Mouse (Mus musculus) limb, embryonic 14.5 days (tissue): Measurements from ENCODE around the gene Snrpc. TPM values are rescaled to one million over a fixed set of nuclear protein-coding genes. Genes with fewer than 3 reads are reported as not detected.

Experiments
- ATAC-seq: fragments of 200-750 bp; cut with Nextera tagmentation; 2 replicates; pipeline ENCODE4 v1.8.0; 2017; ENCODE audit warnings: low read depth, moderate number of reproducible peaks, moderate TSS enrichment; ENCODE audit not compliant: low FRiP score
- DNase-seq: peaks from one replicate; pipeline ENCODE4 v3.0.0-alpha.2; 2015; ENCODE audit warnings: low spot score
- H3K27ac ChIP-seq: fragments of 300-500 bp; sonication (generic); replicated peaks from 2 replicates; pipeline ENCODE4 v1.5.1; 2014; ENCODE audit warnings: low read depth, mild to moderate bottlenecking, low read length, moderate library complexity, mixed read lengths
- H3K27me3 ChIP-seq: fragments of 300-500 bp; sonication (generic); 2 replicates; pipeline ENCODE4 v1.6.1; 2014; ENCODE audit warnings: low read length, mixed read lengths; ENCODE audit not compliant: control insufficient read depth, insufficient read depth
- H3K36me3 ChIP-seq: fragments of 300-500 bp; sonication (generic); 2 replicates; pipeline ENCODE4 v1.6.1; 2014; ENCODE audit warnings: mild to moderate bottlenecking, low read length, moderate library complexity, mixed read lengths; ENCODE audit not compliant: control insufficient read depth, insufficient read depth
- H3K4me1 ChIP-seq: fragments of 300-500 bp; sonication (generic); 2 replicates; pipeline ENCODE4 v1.6.1; 2014; ENCODE audit warnings: antibody characterized with exemption, low read length, mixed read lengths; ENCODE audit not compliant: control insufficient read depth, insufficient read depth
- H3K4me2 ChIP-seq: fragments of 300-500 bp; sonication (generic); replicated peaks from 2 replicates; pipeline ENCODE4 v1.6.1; 2014; ENCODE audit warnings: low read depth, mild to moderate bottlenecking, low read length, moderate library complexity; ENCODE audit not compliant: severe bottlenecking
- H3K4me3 ChIP-seq: fragments of 300-500 bp; sonication (generic); replicated peaks from 2 replicates; pipeline ENCODE4 v1.5.1; 2014; ENCODE audit warnings: low read length
- H3K9ac ChIP-seq: fragments of 300-500 bp; sonication (generic); 2 replicates; pipeline ENCODE4 v1.6.1; 2014; ENCODE audit warnings: mild to moderate bottlenecking, low read depth, low read length, moderate library complexity; ENCODE audit not compliant: severe bottlenecking
- H3K9me3 ChIP-seq: fragments of 300-500 bp; sonication (generic); 2 replicates; pipeline ENCODE4 v1.6.1; 2016; ENCODE audit warnings: low read length; ENCODE audit not compliant: control insufficient read depth
- POLR2A ChIP-seq: fragments of 200-500 bp; IDR thresholded peaks from 2 replicates; pipeline ENCODE4 v1.8.0; 2012; ENCODE audit warnings: inconsistent platforms, mild to moderate bottlenecking, moderate library complexity, borderline replicate concordance; ENCODE audit not compliant: insufficient read depth, insufficient read length; ENCODE audit errors: extremely low read depth
- WGBS: fragments of 180-500 bp; shearing (Covaris S2); extraction: QIAGEN DNeasy Blood & Tissue Kit; methylation state at CpG from one replicate; pipeline ENCODE4 v1.1.7; 2014; 5-methylcytosine and 5-hydroxymethylcytosine counted together
- polyA plus RNA-seq, 2 experiments: library from polyadenylated mRNA; depleted of rRNA in 1 of 2; stranded (reverse) in 1 of 2; unstranded in 1 of 2; fragments of >200 nt; fragmentation: Nextera tagmentation in 1 of 2; extraction: Ambion mirVana in 1 of 2; gene quantifications; 2 replicates each; pipeline versions ENCODE4 v1.2.1 to v1.2.3; 2012 to 2014

Gene Snrpc
- polyA plus RNA-seq, 2 experiments = 228 to 286 TPM

- H3K4me2 ChIP-seq = no peak overlapping the region
- TF ChIP-seq POLR2A = no peak
- no peaks in the 10 kb centered on the region for H3K27me3 ChIP-seq
- no peak overlapping the region for H3K4me3 ChIP-seq
- no peak overlapping the region for H3K27ac ChIP-seq
- no peaks in the 10 kb centered on the region for H3K4me1 ChIP-seq
- H3K36me3 ChIP-seq = 0 out of 2 replicates have a peak, but pooled peaks cover 8% of the 10 kb centered on the region
- WGBS = 81% methylated on average over 3 of the region's 3 CpGs
- no peak for DNase-seq
- no peak for ATAC-seq
- H3K9ac ChIP-seq = no peak overlapping the region
- no peaks in the 10 kb centered on the region for H3K9me3 ChIP-seq
These were observed 33.9 kb downstream of the Snrpc start for GRCm38 (mm10) chr17:27871851-27872250.

- H3K4me2 ChIP-seq = no peak overlapping the region
- H3K27ac ChIP-seq = no peak overlapping the region
- ATAC-seq (no peak), DNase-seq (no peak)
- 57% methylated on average over 3 of the region's 3 CpGs for WGBS
- no peak overlapping the region for H3K4me3 ChIP-seq
- H3K9ac ChIP-seq = no peak overlapping the region
- no peaks in the 10 kb centered on the region for H3K27me3 ChIP-seq
- 0 out of 2 replicates have a peak, but pooled peaks cover 15% of the 10 kb centered on the region for H3K36me3 ChIP-seq
- no peaks in the 10 kb centered on the region for H3K4me1 ChIP-seq
- no peak for TF ChIP-seq POLR2A
- H3K9me3 ChIP-seq = no peaks in the 10 kb centered on the region
These were observed 35.6 kb downstream of the Snrpc start for GRCm38 (mm10) chr17:27873583-27873982.

GRCm38 (mm10) chr17:27874510-27874909, 36.6 kb downstream of the Snrpc start:
- no peaks in the 10 kb centered on the region for H3K9me3 ChIP-seq
- no peak for TF ChIP-seq POLR2A
- no peak overlapping the region for H3K4me3 ChIP-seq
- H3K9ac ChIP-seq = no peak overlapping the region
- DNase-seq = no peak
- H3K27me3 ChIP-seq = no peaks in the 10 kb centered on the region
- ATAC-seq = no peak
- WGBS = 62% methylated on average over 5 of the region's 5 CpGs
- peaks cover 19% of the 10 kb centered on the region for H3K36me3 ChIP-seq
- H3K27ac ChIP-seq = no peak overlapping the region
- no peak overlapping the region for H3K4me2 ChIP-seq
- H3K4me1 ChIP-seq = no peaks in the 10 kb centered on the region

GRCm38 (mm10) chr17:27881518-27881917, 43.6 kb downstream of the Snrpc start:
- no peaks in the 10 kb centered on the region for H3K9me3 ChIP-seq
- H3K27me3 ChIP-seq = no peaks in the 10 kb centered on the region
- H3K4me3 ChIP-seq = no peak overlapping the region
- H3K27ac ChIP-seq = no peak overlapping the region
- DNase-seq = peak; percentile 33
- ATAC-seq = no peak
- no peak for TF ChIP-seq POLR2A
- no peak overlapping the region for H3K9ac ChIP-seq
- H3K36me3 ChIP-seq = peaks cover 81% of the 10 kb centered on the region
- 70% methylated on average over 11 of the region's 11 CpGs for WGBS
- H3K4me1 ChIP-seq = no peaks in the 10 kb centered on the region
- no peak overlapping the region for H3K4me2 ChIP-seq

- no peak overlapping the region for H3K9ac ChIP-seq
- H3K36me3 ChIP-seq = peaks cover 86% of the 10 kb centered on the region
- TF ChIP-seq POLR2A = no peak
- no peaks in the 10 kb centered on the region for H3K9me3 ChIP-seq
- no peak overlapping the region for H3K27ac ChIP-seq
- no peak overlapping the region for H3K4me3 ChIP-seq
- no peak for DNase-seq
- H3K4me1 ChIP-seq = no peaks in the 10 kb centered on the region
- H3K4me2 ChIP-seq = no peak overlapping the region
- H3K27me3 ChIP-seq = no peaks in the 10 kb centered on the region
- no peak for ATAC-seq
- WGBS = 88% methylated on average over 8 of the region's 8 CpGs
These were observed 45.2 kb downstream of the Snrpc start for GRCm38 (mm10) chr17:27883129-27883528.

GRCm38 (mm10) chr17:27883994-27884393, 46.0 kb downstream of the Snrpc start:
- Histone ChIP-seq H3K4me3 (no peak overlapping the region), H3K9ac (no peak overlapping the region), H3K27ac (no peak overlapping the region), H3K4me2 (no peak overlapping the region), H3K4me1 (no peaks in the 10 kb centered on the region), H3K9me3 (no peaks in the 10 kb centered on the region), H3K36me3 (peaks cover 89% of the 10 kb centered on the region), H3K27me3 (no peaks in the 10 kb centered on the region)
- no peak for ATAC-seq
- 91% methylated on average over 6 of the region's 6 CpGs for WGBS
- no peak for DNase-seq
- no peak for TF ChIP-seq POLR2A
